Mouse (Mus musculus): ENCODE results near the gene Gm8773. TPM values are rescaled to one million over a fixed set of nuclear protein-coding genes. Genes with fewer than 3 reads are reported as not detected.

The Gm8773 gene
- polyA plus RNA-seq (2015; fragmentation: Nextera tagmentation; extraction: Ambion mirVana) = 6.6 and 6.8 TPM in 2 replicates

- Histone ChIP-seq H3K9me3 (no peaks in the 10 kb centered on the region), H3K4me1 (0 out of 2 replicates have a peak, but pooled peaks cover 9% of the 10 kb centered on the region), H3K27ac (no peak within 1 kb of the TSS), H3K9ac (peak within 1 kb of the TSS; percentile 64), H3K27me3 (peaks cover 11% of the 10 kb centered on the region), H3K4me2 (peak within 1 kb of the TSS; percentile 88), H3K36me3 (no peaks in the 10 kb centered on the region), H3K4me3 (peak within 1 kb of the TSS; percentile 57)
- under 1% methylated on average over 24 of the region's 24 CpGs for WGBS
- no peak; the same call in 1 of the 2 replicates for ATAC-seq (ENCODE audit: insufficient number of reproducible peaks, insufficient read depth, low FRiP score, low TSS enrichment, low read depth)
These were observed at the start of gene Gm8773 for GRCm38 (mm10) chr5:5573749-5574317. TSS of gene Gm8773 (plus strand) at chr5:5573799.

- Histone ChIP-seq H3K9ac (no peak overlapping the region), H3K27me3 (no peaks in the 10 kb centered on the region), H3K27ac (no peak overlapping the region), H3K9me3 (no peaks in the 10 kb centered on the region), H3K4me1 (no peaks in the 10 kb centered on the region), H3K36me3 (peaks cover 15% of the 10 kb centered on the region), H3K4me2 (no peak overlapping the region), H3K4me3 (no peak overlapping the region)
- no peak for ATAC-seq (ENCODE audit: insufficient number of reproducible peaks, insufficient read depth, low FRiP score, low TSS enrichment, low read depth)
- 92% methylated on average over 3 of the region's 3 CpGs for WGBS
These were observed 39.8 kb upstream of the Gm8773 start for GRCm38 (mm10) chr5:5533656-5534420.

- Histone ChIP-seq H3K9me3 (no peaks in the 10 kb centered on the region), H3K4me1 (no peaks in the 10 kb centered on the region), H3K9ac (no peak overlapping the region), H3K4me2 (no peak overlapping the region), H3K36me3 (peaks cover 31% of the 10 kb centered on the region), H3K4me3 (no peak overlapping the region), H3K27ac (no peak overlapping the region), H3K27me3 (no peaks in the 10 kb centered on the region)
- WGBS = 90% methylated on average over 1 of the region's 1 CpGs
- no peak for ATAC-seq (ENCODE audit: insufficient number of reproducible peaks, insufficient read depth, low FRiP score, low TSS enrichment, low read depth)
These were observed 37.5 kb upstream of the Gm8773 start for GRCm38 (mm10) chr5:5536131-5536530.

- no peak for ATAC-seq (ENCODE audit: insufficient number of reproducible peaks, insufficient read depth, low FRiP score, low TSS enrichment, low read depth)
- no peak overlapping the region for H3K27ac ChIP-seq
- H3K4me1 ChIP-seq = no peaks in the 10 kb centered on the region
- H3K9me3 ChIP-seq = no peaks in the 10 kb centered on the region
- no peak overlapping the region for H3K4me3 ChIP-seq
- no peak overlapping the region for H3K4me2 ChIP-seq
- no peaks in the 10 kb centered on the region for H3K27me3 ChIP-seq
- H3K36me3 ChIP-seq = peaks cover 60% of the 10 kb centered on the region
- WGBS = 75% methylated on average over 3 of the region's 3 CpGs
- no peak overlapping the region for H3K9ac ChIP-seq
These were observed 33.8 kb upstream of the Gm8773 start for GRCm38 (mm10) chr5:5539771-5540170.

- ATAC-seq (ENCODE audit: insufficient number of reproducible peaks, insufficient read depth, low FRiP score, low TSS enrichment, low read depth) = no peak
- H3K9ac ChIP-seq = no peak overlapping the region
- 70% methylated on average over 3 of the region's 3 CpGs for WGBS
- H3K27me3 ChIP-seq = no peaks in the 10 kb centered on the region
- no peaks in the 10 kb centered on the region for H3K9me3 ChIP-seq
- no peaks in the 10 kb centered on the region for H3K4me1 ChIP-seq
- no peak overlapping the region for H3K4me3 ChIP-seq
- peaks cover 62% of the 10 kb centered on the region for H3K36me3 ChIP-seq
- no peak overlapping the region for H3K27ac ChIP-seq
- H3K4me2 ChIP-seq = no peak overlapping the region
These were observed 33.2 kb upstream of the Gm8773 start for GRCm38 (mm10) chr5:5540385-5540784.

GRCm38 (mm10) chr5:5551110-5551509 lies 22.5 kb upstream of the Gm8773 start:
- Histone ChIP-seq H3K36me3 (peaks cover 58% of the 10 kb centered on the region), H3K27me3 (no peaks in the 10 kb centered on the region), H3K9ac (no peak overlapping the region), H3K27ac (no peak overlapping the region), H3K4me3 (no peak overlapping the region), H3K4me1 (no peaks in the 10 kb centered on the region), H3K9me3 (no peaks in the 10 kb centered on the region), H3K4me2 (no peak overlapping the region)
- 87% methylated on average over 1 of the region's 1 CpGs for WGBS
- no peak for ATAC-seq (ENCODE audit: insufficient number of reproducible peaks, insufficient read depth, low FRiP score, low TSS enrichment, low read depth)

- Histone ChIP-seq H3K27ac (peak within 1 kb of the TSS; percentile 85), H3K4me1 (peaks cover 8% of the 10 kb centered on the region), H3K36me3 (peaks cover 6% of the 10 kb centered on the region), H3K27me3 (no peaks in the 10 kb centered on the region), H3K9me3 (0 out of 2 replicates have a peak, but pooled peaks cover 2% of the 10 kb centered on the region), H3K4me2 (peak within 1 kb of the TSS; percentile 61), H3K9ac (peak within 1 kb of the TSS; percentile 86), H3K4me3 (peak within 1 kb of the TSS; percentile 74)
- peak; percentile 98 for ATAC-seq (ENCODE audit: insufficient number of reproducible peaks, insufficient read depth, low FRiP score, low TSS enrichment, low read depth)
- under 1% methylated on average over 43 of the region's 43 CpGs for WGBS
These were observed 14.4 kb upstream of the Gm8773 start, which contains the start of gene Gtpbp10 for GRCm38 (mm10) chr5:5559079-5559740. TSS of gene Gtpbp10 (minus strand) at chr5:5559538.

GRCm38 (mm10) chr5:5559798-5560197 lies 13.8 kb upstream of the Gm8773 start:
- Histone ChIP-seq H3K9me3 (0 out of 2 replicates have a peak, but pooled peaks cover 2% of the 10 kb centered on the region), H3K9ac (peak overlapping the region; percentile 86), H3K27ac (peak overlapping the region; percentile 85), H3K27me3 (no peaks in the 10 kb centered on the region), H3K4me1 (peaks cover 8% of the 10 kb centered on the region), H3K36me3 (peaks cover under 1% of the 10 kb centered on the region), H3K4me2 (peak overlapping the region; percentile 61), H3K4me3 (peak overlapping the region; percentile 74)
- ATAC-seq (ENCODE audit: insufficient number of reproducible peaks, insufficient read depth, low FRiP score, low TSS enrichment, low read depth) = no peak
- 45% methylated on average over 8 of the region's 8 CpGs for WGBS

GRCm38 (mm10) chr5:5561041-5561706 lies 12.4 kb upstream of the Gm8773 start:
- no peak for ATAC-seq (ENCODE audit: insufficient number of reproducible peaks, insufficient read depth, low FRiP score, low TSS enrichment, low read depth)
- 63% methylated on average over 4 of the region's 4 CpGs for WGBS
- H3K9ac ChIP-seq = no peak overlapping the region
- no peaks in the 10 kb centered on the region for H3K36me3 ChIP-seq
- no peak overlapping the region for H3K4me3 ChIP-seq
- H3K9me3 ChIP-seq = 0 out of 2 replicates have a peak, but pooled peaks cover 2% of the 10 kb centered on the region
- no peaks in the 10 kb centered on the region for H3K27me3 ChIP-seq
- H3K27ac ChIP-seq = no peak overlapping the region
- no peak overlapping the region for H3K4me2 ChIP-seq
- H3K4me1 ChIP-seq = peaks cover 8% of the 10 kb centered on the region

GRCm38 (mm10) chr5:5562435-5562834 lies 11.2 kb upstream of the Gm8773 start:
- 56% methylated on average over 3 of the region's 3 CpGs for WGBS
- H3K4me2 ChIP-seq = no peak overlapping the region

GRCm38 (mm10) chr5:5587686-5588085 lies 14.1 kb downstream of the Gm8773 start:
- no peak overlapping the region for H3K4me3 ChIP-seq
- H3K27me3 ChIP-seq = no peaks in the 10 kb centered on the region
- H3K4me2 ChIP-seq = no peak overlapping the region
- H3K36me3 ChIP-seq = no peaks in the 10 kb centered on the region
- H3K9me3 ChIP-seq = no peaks in the 10 kb centered on the region
- H3K4me1 ChIP-seq = no peaks in the 10 kb centered on the region
- no peak overlapping the region for H3K27ac ChIP-seq
- WGBS = 87% methylated on average over 3 of the region's 3 CpGs
- ATAC-seq (ENCODE audit: insufficient number of reproducible peaks, insufficient read depth, low FRiP score, low TSS enrichment, low read depth) = no peak
- no peak overlapping the region for H3K9ac ChIP-seq

More at GRCm38 (mm10) chr5:5562435-5562834, 11.2 kb upstream of the Gm8773 start:
- H3K4me3 ChIP-seq = no peak overlapping the region
- ATAC-seq (ENCODE audit: insufficient number of reproducible peaks, insufficient read depth, low FRiP score, low TSS enrichment, low read depth) = no peak
- H3K36me3 ChIP-seq = no peaks in the 10 kb centered on the region
- H3K9me3 ChIP-seq = 0 out of 2 replicates have a peak, but pooled peaks cover 2% of the 10 kb centered on the region
- H3K27me3 ChIP-seq = no peaks in the 10 kb centered on the region
- no peak overlapping the region for H3K9ac ChIP-seq
- H3K4me1 ChIP-seq = peaks cover 8% of the 10 kb centered on the region
- no peak overlapping the region for H3K27ac ChIP-seq
